Mouse (Mus musculus) forebrain, embryonic 14.5 days (tissue): ENCODE measurements at regions not wholly inside any gene's neighbourhood (a gene's known extent, or its start where the extent isn't known, plus 50 kb on each side); places are given as distances from the start of the nearest gene placed in this dataset.

Experiments
- ATAC-seq: fragments of 200-750 bp; cut with Nextera tagmentation; 2 replicates; pipeline ENCODE4 v1.8.0; 2017; ENCODE audit warnings: mild to moderate bottlenecking, moderate library complexity
- DNase-seq: peaks from one replicate; pipeline ENCODE4 v3.0.0-alpha.2; 2015; ENCODE audit warnings: low spot score
- H3K27ac ChIP-seq: fragments of 300-500 bp; sonication (generic); 2 replicates; pipeline ENCODE4 v1.5.1; 2014; ENCODE audit warnings: low read depth, mild to moderate bottlenecking, control low read depth, low read length, moderate library complexity
- H3K27me3 ChIP-seq: fragments of 300-500 bp; sonication (generic); replicated peaks from 2 replicates; pipeline ENCODE4 v1.6.1; 2014; ENCODE audit warnings: low read length, control low read depth, mixed read lengths; ENCODE audit not compliant: control insufficient read depth, insufficient read depth
- H3K36me3 ChIP-seq: fragments of 300-500 bp; sonication (generic); 2 replicates; pipeline ENCODE4 v1.6.1; 2014; ENCODE audit warnings: low read length, control low read depth; ENCODE audit not compliant: control insufficient read depth, insufficient read depth
- H3K4me1 ChIP-seq: fragments of 300-500 bp; sonication (generic); 2 replicates; pipeline ENCODE4 v1.6.1; 2014; ENCODE audit warnings: antibody characterized with exemption, low read length, control low read depth; ENCODE audit not compliant: control insufficient read depth, insufficient read depth
- H3K4me2 ChIP-seq: fragments of 300-500 bp; sonication (generic); 2 replicates; pipeline ENCODE4 v1.6.1; 2014; ENCODE audit warnings: mild to moderate bottlenecking, control low read depth, low read length
- H3K4me3 ChIP-seq: fragments of 300-500 bp; sonication (generic); 2 replicates; pipeline ENCODE4 v1.5.1; 2014; ENCODE audit warnings: low read depth, low read length, control low read depth
- H3K9ac ChIP-seq: fragments of 300-500 bp; sonication (generic); 2 replicates; pipeline ENCODE4 v1.6.1; 2014; ENCODE audit warnings: mild to moderate bottlenecking, low read length, control low read depth, moderate library complexity
- H3K9me3 ChIP-seq: fragments of 300-500 bp; sonication (generic); replicated peaks from 2 replicates; pipeline ENCODE4 v1.6.1; 2016; ENCODE audit warnings: low read length, control low read depth, mixed read lengths; ENCODE audit not compliant: control insufficient read depth
- WGBS: fragments of 180-500 bp; shearing (Covaris S2); extraction: QIAGEN DNeasy Blood & Tissue Kit; methylation state at CpG from one replicate; pipeline ENCODE4 v1.1.7; 2014; 5-methylcytosine and 5-hydroxymethylcytosine counted together

DNA sequence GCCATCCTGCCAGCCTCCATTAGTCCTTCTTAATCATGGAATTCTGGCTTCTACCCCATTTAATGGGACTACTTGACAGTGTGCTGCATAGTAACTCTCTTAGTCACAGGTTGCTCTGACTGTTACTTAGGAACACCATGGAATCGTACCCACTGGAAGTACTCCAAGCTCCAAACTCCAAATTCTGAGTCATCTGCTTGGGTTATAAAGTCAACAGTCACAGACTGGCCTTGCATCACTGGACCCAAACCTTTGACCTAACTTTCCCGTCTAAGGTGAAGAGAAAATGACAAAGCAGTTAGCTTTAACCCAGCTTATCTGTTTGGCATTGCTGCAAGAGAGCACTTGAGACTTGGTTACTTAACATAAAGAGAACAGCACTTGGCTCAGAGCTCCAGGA lies 126.9 kb downstream of the Zfp365 start:
- Histone ChIP-seq H3K9ac (no peak overlapping the region), H3K4me1 (no peaks in the 10 kb centered on the region), H3K36me3 (no peaks in the 10 kb centered on the region), H3K27ac (no peak overlapping the region), H3K4me3 (no peak overlapping the region), H3K4me2 (no peak overlapping the region), H3K9me3 (no peaks in the 10 kb centered on the region), H3K27me3 (no peaks in the 10 kb centered on the region)
- DNase-seq (no peak), ATAC-seq (no peak)
- 78% methylated on average over 2 of the region's 2 CpGs for WGBS

DNA sequence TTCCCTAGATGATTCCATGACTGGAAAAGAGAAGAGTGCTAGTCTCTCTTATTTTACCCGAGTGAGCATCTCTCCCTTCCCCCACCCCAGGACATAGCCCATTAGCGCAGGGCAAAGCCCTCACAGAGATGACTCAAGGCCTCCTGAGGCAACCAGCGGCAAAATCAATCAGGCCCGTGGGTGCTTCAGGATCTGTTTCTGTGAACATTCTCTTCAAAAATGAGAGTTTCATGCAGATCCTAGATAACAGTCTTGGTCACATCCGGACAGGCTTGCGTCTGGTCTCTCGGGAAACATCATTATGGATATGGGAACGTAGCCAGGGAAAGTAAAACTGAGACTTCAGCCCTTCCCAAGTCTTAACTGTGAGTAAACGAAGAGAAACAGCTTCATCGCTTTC lies 134.1 kb downstream of the Zfp365 start:
- no peaks in the 10 kb centered on the region for H3K4me1 ChIP-seq
- DNase-seq (no peak), ATAC-seq (no peak)
- H3K27me3 ChIP-seq, result no peaks in the 10 kb centered on the region
- H3K9ac ChIP-seq, result no peak overlapping the region
- H3K4me2 ChIP-seq, result no peak overlapping the region
- H3K9me3 ChIP-seq, result no peaks in the 10 kb centered on the region
- H3K36me3 ChIP-seq, result no peaks in the 10 kb centered on the region
- H3K4me3 ChIP-seq, result no peak overlapping the region
- WGBS, result 92% methylated on average over 10 of the region's 10 CpGs
- H3K27ac ChIP-seq, result no peak overlapping the region

DNA sequence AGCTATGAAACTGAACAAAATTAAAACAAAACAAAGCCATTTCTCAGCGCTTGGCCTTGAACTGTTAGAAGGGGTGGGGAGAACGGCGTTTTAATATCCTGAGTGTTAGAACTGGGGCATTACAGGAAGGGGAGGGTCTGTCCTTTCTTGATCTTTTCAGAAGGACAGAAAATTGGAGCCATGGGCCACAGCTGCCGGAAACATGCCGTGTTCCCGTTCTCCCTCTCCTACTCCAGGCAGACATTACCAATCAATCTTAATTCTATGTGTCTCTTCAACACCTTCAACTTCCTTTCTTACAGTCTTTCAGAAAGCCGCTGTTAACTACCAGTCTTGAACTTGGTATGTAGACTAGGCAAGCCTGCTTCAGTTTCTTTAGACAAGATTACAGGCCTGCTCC lies 134.7 kb downstream of the Zfp365 start:
- Histone ChIP-seq H3K4me3 (no peak overlapping the region), H3K36me3 (no peaks in the 10 kb centered on the region), H3K4me2 (no peak overlapping the region), H3K9me3 (no peaks in the 10 kb centered on the region), H3K4me1 (no peaks in the 10 kb centered on the region), H3K27me3 (no peaks in the 10 kb centered on the region), H3K27ac (no peak overlapping the region), H3K9ac (no peak overlapping the region)
- ATAC-seq (no peak), DNase-seq (no peak)
- 93% methylated on average over 7 of the region's 7 CpGs for WGBS

DNA sequence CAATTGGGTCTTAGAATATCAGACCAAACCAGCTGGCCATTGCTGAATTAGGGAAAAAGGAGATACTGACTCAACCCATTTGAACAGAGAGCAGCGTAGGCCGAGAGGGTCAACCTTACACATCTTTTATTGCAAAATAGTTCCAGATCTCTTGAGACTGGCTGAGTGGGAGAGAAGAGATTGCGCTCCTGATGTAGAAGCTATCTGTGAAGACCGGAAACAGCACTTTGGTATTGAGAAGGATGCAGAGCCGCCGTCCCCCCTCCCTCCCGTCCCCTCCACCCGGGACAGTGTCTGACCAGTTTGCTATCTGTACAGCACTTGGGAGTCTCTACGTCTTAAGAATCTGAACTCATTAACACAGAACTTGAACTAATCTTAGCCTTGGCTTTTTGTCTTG lies 135.6 kb downstream of the Zfp365 start:
- H3K27ac ChIP-seq, result no peak overlapping the region
- no peak overlapping the region for H3K9ac ChIP-seq
- no peak for ATAC-seq
- H3K27me3 ChIP-seq, result no peaks in the 10 kb centered on the region
- H3K4me2 ChIP-seq, result no peak overlapping the region
- no peak for DNase-seq
- no peaks in the 10 kb centered on the region for H3K4me1 ChIP-seq
- H3K36me3 ChIP-seq, result no peaks in the 10 kb centered on the region
- no peaks in the 10 kb centered on the region for H3K9me3 ChIP-seq
- WGBS, result 92% methylated on average over 9 of the region's 9 CpGs
- no peak overlapping the region for H3K4me3 ChIP-seq

DNA sequence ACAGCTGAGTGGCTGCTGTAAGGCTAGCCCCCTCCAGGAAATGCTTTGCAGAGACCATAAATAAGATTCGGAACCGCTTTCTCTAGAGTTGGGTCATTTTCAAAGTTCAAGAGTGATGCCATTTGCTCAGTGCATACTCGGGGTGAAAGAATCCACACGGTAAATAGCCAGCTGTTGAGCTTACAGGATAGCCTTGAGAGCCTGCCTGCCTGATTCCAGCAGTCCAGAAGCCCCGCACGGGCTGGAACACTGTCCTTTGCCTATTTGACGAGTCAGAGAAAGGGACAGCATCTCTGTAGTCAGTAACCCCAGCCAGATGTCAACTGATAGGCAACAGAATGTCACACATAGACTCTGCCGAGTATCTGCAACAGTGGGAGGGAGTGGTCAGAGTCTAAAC lies 140.7 kb downstream of the Zfp365 start:
- 91% methylated on average over 8 of the region's 8 CpGs for WGBS
- Histone ChIP-seq H3K36me3 (no peaks in the 10 kb centered on the region), H3K4me2 (no peak overlapping the region), H3K9ac (no peak overlapping the region), H3K4me3 (no peak overlapping the region), H3K27me3 (no peaks in the 10 kb centered on the region), H3K4me1 (no peaks in the 10 kb centered on the region), H3K27ac (no peak overlapping the region), H3K9me3 (no peaks in the 10 kb centered on the region)
- DNase-seq, result no peak
- ATAC-seq, result no peak

DNA sequence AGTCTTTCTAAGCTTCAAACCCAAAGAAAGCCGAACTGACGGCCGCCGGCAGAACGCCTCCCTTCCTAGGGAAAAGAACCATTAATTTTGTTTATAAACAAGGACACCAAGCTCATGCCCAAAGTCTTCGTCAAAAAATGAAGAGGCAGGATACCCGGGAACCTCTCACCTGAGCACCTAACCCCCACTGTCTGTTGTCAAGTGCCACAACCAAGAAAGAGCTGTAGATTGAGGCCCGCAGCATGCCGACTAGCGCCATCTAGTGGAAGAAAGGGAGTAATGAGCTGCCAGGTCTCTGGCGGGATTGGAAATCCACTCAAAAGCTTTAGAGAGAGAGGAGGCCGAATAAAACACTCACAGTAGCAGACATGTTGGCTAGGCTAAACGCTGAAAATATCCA lies 146.4 kb downstream of the Zfp365 start:
- no peaks in the 10 kb centered on the region for H3K9me3 ChIP-seq
- WGBS, result 44% methylated on average over 13 of the region's 13 CpGs
- H3K4me1 ChIP-seq, result no peaks in the 10 kb centered on the region
- no peaks in the 10 kb centered on the region for H3K27me3 ChIP-seq
- no peak overlapping the region for H3K27ac ChIP-seq
- no peak overlapping the region for H3K4me3 ChIP-seq
- ATAC-seq (no peak), DNase-seq (peak; percentile 75)
- no peak overlapping the region for H3K9ac ChIP-seq
- H3K36me3 ChIP-seq, result no peaks in the 10 kb centered on the region
- H3K4me2 ChIP-seq, result no peak overlapping the region

DNA sequence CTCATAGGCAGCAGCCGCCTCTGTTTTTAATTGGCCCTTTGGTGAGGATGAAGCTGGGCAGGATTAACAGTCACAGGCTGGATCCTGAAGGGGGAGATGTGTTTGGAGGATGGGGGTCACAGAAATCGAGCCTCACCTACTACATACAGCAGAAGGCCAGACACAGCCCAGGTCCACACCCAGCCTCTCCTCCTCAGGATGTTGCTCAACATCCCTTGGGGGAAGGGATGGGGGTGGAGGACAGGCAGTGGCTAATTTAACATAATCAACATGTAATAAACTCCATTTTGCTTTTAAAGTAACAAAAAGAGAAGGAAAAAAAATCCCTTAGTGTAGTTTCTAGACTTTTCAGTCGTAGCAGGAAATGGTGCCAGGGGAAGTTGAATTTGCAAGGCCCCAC lies 152.0 kb downstream of the Zfp365 start:
- ATAC-seq (no peak), DNase-seq (no peak)
- Histone ChIP-seq H3K27me3 (no peaks in the 10 kb centered on the region), H3K4me1 (no peaks in the 10 kb centered on the region), H3K27ac (no peak overlapping the region), H3K9me3 (no peaks in the 10 kb centered on the region), H3K4me3 (no peak overlapping the region), H3K9ac (no peak overlapping the region), H3K4me2 (no peak overlapping the region), H3K36me3 (no peaks in the 10 kb centered on the region)
- 78% methylated on average over 3 of the region's 3 CpGs for WGBS

DNA sequence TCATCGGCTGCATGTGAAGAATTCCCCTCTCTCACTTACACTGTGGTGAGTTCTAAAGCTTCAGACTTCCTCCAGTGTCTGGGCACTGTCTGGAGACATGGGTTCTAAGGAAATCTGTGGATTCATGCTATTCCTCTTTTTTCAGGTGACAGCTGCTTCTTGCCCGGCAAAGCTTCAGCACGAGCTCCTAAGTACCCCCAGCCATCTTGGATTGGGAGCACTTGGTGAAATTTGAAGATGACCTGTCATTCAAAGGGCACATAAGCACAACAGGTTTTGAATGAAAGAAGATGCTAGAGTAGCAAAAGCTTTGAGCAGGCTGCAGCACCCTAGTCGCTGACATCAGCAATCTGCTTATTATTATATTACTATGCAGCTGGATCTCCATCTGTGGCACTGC lies 164.3 kb downstream of the Zfp365 start:
- no peaks in the 10 kb centered on the region for H3K36me3 ChIP-seq
- H3K4me3 ChIP-seq, result no peak overlapping the region
- no peaks in the 10 kb centered on the region for H3K4me1 ChIP-seq
- ATAC-seq, result no peak
- H3K27me3 ChIP-seq, result no peaks in the 10 kb centered on the region
- WGBS, result 85% methylated on average over 4 of the region's 4 CpGs
- H3K9ac ChIP-seq, result no peak overlapping the region
- no peak for DNase-seq
- no peak overlapping the region for H3K4me2 ChIP-seq
- H3K9me3 ChIP-seq, result no peaks in the 10 kb centered on the region
- H3K27ac ChIP-seq, result no peak overlapping the region

DNA sequence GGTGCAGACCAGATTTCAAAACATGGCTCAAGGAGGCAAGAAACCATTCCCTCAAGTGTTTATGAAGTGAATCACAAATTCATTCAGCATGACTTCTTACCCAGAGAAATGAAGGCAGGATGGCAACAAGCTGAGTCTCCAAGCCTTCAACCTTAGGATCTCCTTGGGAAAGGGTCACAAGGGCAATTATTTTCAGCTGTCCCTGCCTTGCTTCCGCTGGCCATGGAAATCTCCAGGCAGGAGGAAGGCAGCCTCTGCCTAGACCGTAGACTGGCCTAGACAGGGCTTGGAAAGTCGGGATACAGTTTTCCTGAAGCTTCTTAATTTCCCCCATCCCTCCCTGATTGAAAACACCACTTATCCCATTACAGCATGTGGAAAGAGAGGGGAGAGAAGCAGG lies 165.0 kb downstream of the Zfp365 start:
- Histone ChIP-seq H3K36me3 (no peaks in the 10 kb centered on the region), H3K9ac (no peak overlapping the region), H3K9me3 (no peaks in the 10 kb centered on the region), H3K27ac (no peak overlapping the region), H3K27me3 (no peaks in the 10 kb centered on the region), H3K4me2 (no peak overlapping the region), H3K4me1 (no peaks in the 10 kb centered on the region), H3K4me3 (no peak overlapping the region)
- ATAC-seq (no peak), DNase-seq (no peak)
- 86% methylated on average over 3 of the region's 3 CpGs for WGBS

DNA sequence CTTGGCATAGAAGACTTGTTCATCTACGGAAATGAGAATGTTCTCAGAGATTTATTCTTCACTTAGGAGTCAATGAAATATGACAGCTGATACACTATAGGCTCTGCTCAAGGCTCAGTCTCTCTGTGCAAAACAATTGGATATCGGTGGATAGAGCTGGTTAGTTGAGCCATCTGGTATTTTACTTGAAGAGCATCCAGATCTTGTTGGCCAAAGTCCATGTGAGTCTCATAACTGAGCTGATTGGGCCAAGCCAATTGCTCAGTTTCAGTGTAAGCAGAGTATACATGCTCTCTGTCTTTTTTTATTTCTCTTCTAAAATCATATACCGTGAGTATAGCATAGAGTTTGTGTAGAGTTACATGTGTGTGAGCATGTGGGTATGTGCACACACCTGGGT lies 166.3 kb downstream of the Zfp365 start:
- H3K9ac ChIP-seq, result no peak overlapping the region
- no peak overlapping the region for H3K27ac ChIP-seq
- H3K4me3 ChIP-seq, result no peak overlapping the region
- no peaks in the 10 kb centered on the region for H3K9me3 ChIP-seq
- H3K4me2 ChIP-seq, result no peak overlapping the region
- no peaks in the 10 kb centered on the region for H3K4me1 ChIP-seq
- DNase-seq, result peak; percentile 64
- H3K36me3 ChIP-seq, result no peaks in the 10 kb centered on the region
- ATAC-seq, result peak; percentile 42; the same call in 1 of the 2 replicates
- no peaks in the 10 kb centered on the region for H3K27me3 ChIP-seq
- WGBS, result 79% methylated on average over 3 of the region's 3 CpGs
